Mouse (Mus musculus): ENCODE results near the gene Srgap2.

The Srgap2 gene

GRCm38 (mm10) chr1:131246433-131247395, 280.4 kb downstream of the Srgap2 start:
- DNase-seq (ENCODE audit: low read depth, low spot score): no peak

DNA sequence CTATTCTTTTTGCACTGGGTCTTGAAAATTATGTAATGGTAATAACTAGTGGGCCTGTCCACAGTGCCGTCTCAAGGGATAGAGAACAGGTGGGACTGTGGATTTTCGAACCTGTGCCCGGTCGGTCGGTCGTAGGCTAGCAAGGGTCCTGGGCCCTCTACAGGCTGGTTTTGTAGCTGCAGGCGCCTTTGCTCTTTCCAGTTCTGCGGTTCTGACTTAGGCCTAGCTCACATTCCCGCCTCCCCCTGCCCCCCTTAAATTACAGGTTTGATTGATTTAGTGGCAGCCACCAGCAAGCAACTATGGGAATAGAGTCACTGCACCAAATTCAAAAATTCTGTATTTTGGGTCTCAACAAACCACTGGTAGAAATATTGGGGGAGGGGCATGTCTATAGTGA, 281.2 kb downstream of the Srgap2 start:
- no peak for DNase-seq (ENCODE audit: low read depth, low spot score)

DNA sequence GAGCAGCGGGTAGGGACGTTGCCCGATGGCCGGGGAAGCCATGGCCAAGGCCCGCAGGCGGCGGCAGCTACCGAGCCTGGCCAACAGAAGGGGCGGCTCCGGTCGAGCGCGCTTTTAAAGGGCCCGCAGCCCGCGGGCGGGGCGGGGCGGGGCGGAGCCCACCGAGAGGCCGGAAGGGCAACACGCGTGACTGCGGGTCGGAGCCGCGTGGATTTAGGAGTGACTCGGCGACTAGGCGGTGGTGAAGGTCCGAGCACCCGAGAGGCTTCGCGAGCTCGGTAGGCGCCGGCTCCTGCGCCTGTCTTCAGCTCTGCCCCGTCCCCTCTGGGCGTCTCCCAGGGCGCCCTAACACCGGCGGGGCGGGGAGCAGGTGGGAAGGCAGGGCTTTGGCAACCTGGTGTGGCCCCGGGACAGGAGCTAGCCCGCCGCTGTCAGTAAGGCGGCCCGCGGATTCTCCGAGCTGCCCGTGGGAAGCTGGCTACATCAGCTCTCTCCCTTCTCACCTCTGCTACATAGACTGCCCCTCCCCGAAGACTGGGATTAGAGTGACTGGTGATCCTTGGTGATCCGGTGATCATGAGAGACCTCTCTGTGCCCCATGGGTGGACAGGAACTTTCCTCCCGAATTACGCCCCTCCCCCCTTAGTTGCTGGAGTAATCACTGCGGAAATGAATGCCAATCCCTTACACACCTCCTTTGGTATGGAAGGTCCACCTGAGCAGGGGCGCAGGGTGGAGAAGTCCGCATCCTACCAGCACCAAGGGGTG, 281.9 kb downstream of the Srgap2 start, which contains the start of gene Rassf5:
Gene Rassf5 (minus strand): TSS at position 170 of the 768 bp plus-strand sequence.
- DNase-seq (ENCODE audit: low read depth, low spot score): no peak

GRCm38 (mm10) chr1:131244536-131245088, 282.5 kb downstream of the Srgap2 start:
- no peak for DNase-seq (ENCODE audit: low read depth, low spot score)

DNA sequence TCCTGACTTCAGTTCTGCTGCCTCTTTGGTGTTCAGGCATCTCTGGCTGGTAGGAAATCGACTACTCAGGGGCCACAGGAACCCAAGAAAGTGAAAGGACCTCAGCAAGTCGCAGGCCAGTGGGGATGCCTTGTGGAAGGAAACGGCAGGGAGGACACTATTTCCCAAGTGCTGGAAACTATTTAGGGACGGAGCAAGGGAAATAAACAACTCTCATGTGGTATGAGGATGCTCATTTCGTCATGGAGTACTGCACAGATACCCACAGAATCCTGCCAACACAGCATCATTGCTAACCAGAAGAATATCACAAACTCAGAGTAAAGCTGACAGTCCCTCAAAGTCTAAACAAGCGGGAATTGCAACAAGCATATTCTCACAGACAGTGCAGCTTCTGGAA, 284.2 kb downstream of the Srgap2 start:
- DNase-seq (ENCODE audit: low read depth, low spot score): no peak

DNA sequence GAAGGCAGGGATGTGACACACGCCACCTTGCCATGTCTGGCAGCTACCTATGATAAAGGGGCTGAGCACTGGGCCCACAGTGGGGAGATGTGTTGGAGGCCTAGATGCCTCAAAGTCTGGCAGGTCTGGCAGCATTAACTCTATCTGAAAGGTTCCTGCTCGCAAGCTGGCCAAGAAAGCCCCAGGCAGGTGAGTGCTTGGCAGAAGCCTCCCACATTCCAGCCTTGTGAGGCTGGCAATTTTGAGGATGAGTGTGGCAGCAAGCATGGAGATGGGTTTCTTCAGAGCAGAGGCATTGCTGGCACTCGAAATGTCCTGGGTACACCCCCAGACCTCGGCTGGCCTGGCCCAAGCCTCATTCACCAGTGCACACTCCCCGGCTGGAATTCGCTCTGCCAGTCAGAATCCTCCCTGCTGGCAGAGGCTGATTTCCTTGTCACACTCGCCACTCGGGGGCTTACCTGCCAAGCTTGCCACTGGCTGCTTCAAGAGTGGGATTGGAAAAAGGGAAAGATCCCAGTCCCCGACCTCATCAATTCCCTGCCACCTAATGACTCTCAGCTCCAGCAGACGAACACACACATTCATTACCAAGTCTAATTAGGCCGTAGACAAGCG, 287.5 kb downstream of the Srgap2 start:
- no peak for DNase-seq (ENCODE audit: low read depth, low spot score)

DNA sequence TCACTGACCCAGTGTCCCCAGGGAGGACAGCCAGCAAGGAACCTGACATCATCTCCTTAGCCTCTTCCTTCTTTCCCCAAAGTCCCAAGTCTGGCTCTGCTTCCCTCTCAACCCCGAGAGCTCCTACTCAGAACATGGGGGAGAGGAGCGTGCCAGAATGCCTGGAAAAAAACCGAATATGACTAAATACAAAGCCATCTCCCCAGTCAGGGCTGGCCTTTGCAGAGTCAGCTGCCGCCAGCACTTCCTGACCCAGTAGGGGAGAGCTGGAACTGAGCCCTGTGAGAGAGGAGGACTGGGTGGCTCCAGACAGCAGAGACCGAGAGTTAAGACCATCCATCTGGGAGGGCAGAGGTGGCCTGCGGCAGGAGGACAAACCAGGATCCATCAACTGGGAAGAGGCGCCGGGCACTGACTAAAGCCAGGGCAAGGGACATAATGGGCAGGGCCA, 288.2 kb downstream of the Srgap2 start:
- peak; percentile 83 for DNase-seq (ENCODE audit: low read depth, low spot score)

DNA sequence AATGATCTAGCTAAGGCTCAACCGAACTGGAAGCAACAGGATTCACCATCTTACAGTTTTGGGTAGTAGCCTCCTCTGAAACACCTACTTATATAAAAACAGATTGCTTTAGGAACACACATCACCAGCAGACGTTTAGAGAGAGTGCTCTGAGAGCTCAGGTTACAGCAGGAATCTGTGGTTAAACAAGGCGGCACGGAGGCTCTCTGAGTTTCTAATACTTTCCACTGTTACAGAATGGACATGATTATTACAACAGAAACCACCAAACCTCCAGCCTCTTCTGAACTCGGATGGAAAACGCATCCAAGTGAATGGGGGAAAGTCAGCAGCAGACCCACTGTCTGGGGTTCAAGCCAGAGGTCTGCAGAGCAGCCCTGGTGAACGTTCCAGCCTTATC, 291.1 kb downstream of the Srgap2 start:
- DNase-seq (ENCODE audit: low read depth, low spot score): no peak

Measured in skeletal muscle tissue, adult 2 months (tissue).